Mouse (Mus musculus) thymus, postnatal 10 days (tissue): Measurements from ENCODE around the gene Zfp462.
"Not testable (repeated sequence)": the region's sequence is repeated elsewhere in the genome, so short reads cannot be mapped to it uniquely, and the experiment has no call there.

Experiments used
- DNase-seq, 2 experiments: peaks; one replicate each; pipeline ENCODE4 v3.0.0; 2021; ENCODE audit warnings: low spot score in 2 of 2

Gene Zfp462

GRCm38 (mm10) chr4:54950866-54951265, 6.0 kb downstream of the Zfp462 start:
- DNase-seq: no peak

GRCm38 (mm10) chr4:54953657-54954395, 9.0 kb downstream of the Zfp462 start:
- no peak for DNase-seq

- no peak for DNase-seq
These were observed 9.6 kb downstream of the Zfp462 start for GRCm38 (mm10) chr4:54954455-54954854.

GRCm38 (mm10) chr4:54960776-54961175, 15.9 kb downstream of the Zfp462 start:
- DNase-seq: no peak

GRCm38 (mm10) chr4:54962141-54962540, 17.3 kb downstream of the Zfp462 start:
- no peak for DNase-seq

GRCm38 (mm10) chr4:54963551-54963950, 18.7 kb downstream of the Zfp462 start:
- DNase-seq: no peak

- DNase-seq: no peak
These were observed 20.4 kb downstream of the Zfp462 start for GRCm38 (mm10) chr4:54965169-54965695.

- no peak for DNase-seq
These were observed 21.4 kb downstream of the Zfp462 start for GRCm38 (mm10) chr4:54966161-54966806.

GRCm38 (mm10) chr4:54967166-54967565, 22.3 kb downstream of the Zfp462 start:
- DNase-seq: no peak

- no peak for DNase-seq
These were observed 22.9 kb downstream of the Zfp462 start for GRCm38 (mm10) chr4:54967721-54968120.

GRCm38 (mm10) chr4:54969671-54970295, 24.9 kb downstream of the Zfp462 start:
- DNase-seq: no peak

GRCm38 (mm10) chr4:54971386-54971785, 26.5 kb downstream of the Zfp462 start:
- DNase-seq: no peak

- DNase-seq: no peak
These were observed 27.2 kb downstream of the Zfp462 start for GRCm38 (mm10) chr4:54972096-54972495.

- DNase-seq: no peak
These were observed 28.1 kb downstream of the Zfp462 start for GRCm38 (mm10) chr4:54972827-54973560.

GRCm38 (mm10) chr4:54979771-54980472, 35.1 kb downstream of the Zfp462 start:
- DNase-seq: no peak

GRCm38 (mm10) chr4:54984502-54984901, 39.7 kb downstream of the Zfp462 start:
- DNase-seq: no peak

GRCm38 (mm10) chr4:54986671-54987070, 41.8 kb downstream of the Zfp462 start:
- DNase-seq: no peak

GRCm38 (mm10) chr4:54987256-54987655, 42.4 kb downstream of the Zfp462 start:
- no peak for DNase-seq

- no peak for DNase-seq
These were observed 43.1 kb downstream of the Zfp462 start for GRCm38 (mm10) chr4:54987926-54988325.

GRCm38 (mm10) chr4:54991973-54992372, 47.1 kb downstream of the Zfp462 start:
- DNase-seq: no peak

GRCm38 (mm10) chr4:54993001-54993400, 48.2 kb downstream of the Zfp462 start:
- DNase-seq: not testable (repeated sequence)
